Mouse (Mus musculus): Measurements from ENCODE around the gene Cluh.

DNA sequence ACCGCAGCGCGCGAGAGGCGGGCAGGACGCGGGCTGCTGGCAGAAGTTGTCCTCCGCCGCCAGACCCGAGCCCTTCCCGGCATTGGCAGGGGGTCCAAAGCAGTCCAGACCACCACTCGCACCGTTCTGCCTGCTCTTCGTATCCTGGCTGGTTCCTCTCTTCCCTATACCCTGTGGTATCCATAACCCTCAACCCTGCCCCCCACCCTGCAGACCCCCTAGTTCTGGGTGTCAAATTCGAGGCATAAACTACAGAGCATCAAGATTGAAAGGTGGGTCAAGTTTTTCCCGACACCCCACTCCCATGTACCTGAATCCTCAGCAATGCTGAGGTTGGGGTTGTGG is 29.4 kb upstream of the Cluh start:
- no peak for TF ChIP-seq POLR2A (IDR thresholded peaks at IDR 0.05; ENCODE audit: borderline replicate concordance, extremely low read depth, insufficient read depth, insufficient read length, poor library complexity, severe bottlenecking)
- no peak for TF ChIP-seq CTCF (IDR thresholded peaks at IDR 0.05; ENCODE audit: borderline replicate concordance, extremely low read depth, insufficient read depth, insufficient read length)

Measured in brain, embryonic 14.5 days (tissue).